Mouse (Mus musculus) embryonic stem cell, embryonic (primary cell): ENCODE data around the gene Mafg.

Experiments
- CTCF ChIA-PET, 4 experiments: fragments of 300-600 bp in 2 of 4; fragments of 350-600 bp in 2 of 4; sonication (Branson Sonifier 250); formaldehyde crosslinking; loops; one replicate each; lab custom pipeline; 2022; ENCODE audit warnings: inconsistent platforms in 2 of 4; lab: Charles Lee
- POLR2A ChIA-PET, 4 experiments: fragments of 300-600 bp in 2 of 4; fragments of 350-600 bp in 2 of 4; sonication (Branson Sonifier 250); formaldehyde crosslinking; loops; one replicate each; lab custom pipeline; 2022; ENCODE audit warnings: antibody characterized with exemption in 4 of 4, inconsistent platforms in 1 of 4; lab: Charles Lee

Gene Mafg

GRCm38 (mm10) chr11:120620195-120620594 lies 13.2 kb downstream of the Mafg start:
- ChIA-PET CTCF (interaction anchor here in 1 of 4 experiments (1.3 kb wide), 1 partner anchor 13 kb away, joined by 5 read pairs; the partner anchor contains the start of gene Mafg), POLR2A (interaction anchor here in 3 of 4 experiments (0.6 to 28.4 kb wide), 15 partner anchors 10 to 136 kb away, joined by 3 to 947 read pairs (median 7); partner anchors contain the start of genes Mafg (in 2 of the 3), Pycr1 (in 2 of the 3), Cenpx (in 1 of the 3) and Lrrc45 (in 1 of the 3))

- CTCF ChIA-PET: interaction anchor here in 1 of 4 experiments (1.2 to 1.8 kb wide), 3 partner anchors 36 to 102 kb away, joined by 4 to 6 read pairs (median 4); no protein-coding TSS in a partner anchor
- POLR2A ChIA-PET: interaction anchor here in 3 of 4 experiments (0.7 to 28.4 kb wide), 27 partner anchors 9 to 267 kb away, joined by 3 to 947 read pairs (median 5); partner anchors contain the start of genes Npb (in 3 of the 3), Cenpx (in 2 of the 3), Lrrc45 (in 2 of the 3) and Mafg (in 2 of the 3)
Measured at GRCm38 (mm10) chr11:120618619-120619535, 14.5 kb downstream of the Mafg start.

- POLR2A ChIA-PET: interaction anchor here in 3 of 4 experiments (0.6 to 28.4 kb wide), 28 partner anchors 9 to 266 kb away, joined by 3 to 947 read pairs (median 4); partner anchors contain the start of genes Npb (in 3 of the 3), Alyref (in 2 of the 3), Mafg (in 2 of the 3) and P4hb (in 2 of the 3)
Measured at GRCm38 (mm10) chr11:120617519-120618112, 15.8 kb downstream of the Mafg start, which contains the start of gene Pcyt2. Pcyt2 (minus strand) TSS chr11:120617936.

GRCm38 (mm10) chr11:120616617-120617294 lies 16.6 kb downstream of the Mafg start:
- ChIA-PET CTCF (interaction anchor here in 2 of 4 experiments (0.6 to 1.8 kb wide), 6 partner anchors 16 to 625 kb away, joined by 3 to 4 read pairs (median 3); no protein-coding TSS in a partner anchor), POLR2A (interaction anchor here in 3 of 4 experiments (0.5 to 28.4 kb wide), 34 partner anchors 8 to 184 kb away, joined by 3 to 947 read pairs (median 4); partner anchors contain the start of genes Alyref (in 2 of the 3), Mafg (in 2 of the 3), Npb (in 2 of the 3) and P4hb (in 2 of the 3))

More at GRCm38 (mm10) chr11:120617519-120618112, 15.8 kb downstream of the Mafg start, which contains the start of gene Pcyt2:
- CTCF ChIA-PET: interaction anchor here in 1 of 4 experiments (0.9 to 1.8 kb wide), 6 partner anchors 35 to 626 kb away, joined by 3 to 6 read pairs (median 4); no protein-coding TSS in a partner anchor

- ChIA-PET POLR2A (interaction anchor here in 3 of 4 experiments (0.7 to 28.4 kb wide), 25 partner anchors 7 to 185 kb away, joined by 3 to 947 read pairs (median 4); partner anchors contain the start of genes Mafg (in 2 of the 3), P4hb (in 2 of the 3), Pycr1 (in 2 of the 3) and Sirt7 (in 2 of the 3)), CTCF (interaction anchor here in 2 of 4 experiments (0.6 to 1.1 kb wide), 5 partner anchors 15 to 438 kb away, joined by 3 to 5 read pairs (median 3); no protein-coding TSS in a partner anchor)
Measured at GRCm38 (mm10) chr11:120615606-120616203, 17.7 kb downstream of the Mafg start.

GRCm38 (mm10) chr11:120615167-120615566 lies 18.2 kb downstream of the Mafg start:
- ChIA-PET CTCF (interaction anchor here in 1 of 4 experiments (0.6 kb wide), 2 partner anchors 38 to 438 kb away, joined by 3 read pairs; no protein-coding TSS in a partner anchor), POLR2A (interaction anchor here in 3 of 4 experiments (0.7 to 28.4 kb wide), 8 partner anchors 9 to 375 kb away, joined by 3 to 947 read pairs (median 5); partner anchors contain the start of genes Mafg (in 2 of the 3), Myadml2 (in 1 of the 3), Pycr1 (in 1 of the 3) and Sirt7 (in 1 of the 3))

- CTCF ChIA-PET: interaction anchor here in 2 of 4 experiments (0.7 to 3.3 kb wide), 7 partner anchors 10 to 125 kb away, joined by 3 to 19 read pairs (median 9); partner anchors contain the start of gene Sirt7 (in 1 of the 2)
- POLR2A ChIA-PET: interaction anchor here in 2 of 4 experiments (0.6 to 28.4 kb wide), 11 partner anchors 10 to 52 kb away, joined by 3 to 947 read pairs (median 4); partner anchors contain the start of genes Mafg (in 1 of the 2), Myadml2 (in 1 of the 2), P4hb (in 1 of the 2) and Pycr1 (in 1 of the 2)
Measured at GRCm38 (mm10) chr11:120613976-120614375, 19.4 kb downstream of the Mafg start.

- CTCF ChIA-PET: interaction anchor here in 2 of 4 experiments (0.8 to 3.3 kb wide), 8 partner anchors 8 to 124 kb away, joined by 3 to 19 read pairs (median 6); partner anchors contain the start of gene Sirt7 (in 1 of the 2)
- POLR2A ChIA-PET: interaction anchor here in 3 of 4 experiments (1.1 to 28.4 kb wide), 14 partner anchors 11 to 122 kb away, joined by 3 to 947 read pairs (median 4); partner anchors contain the start of genes Mafg (in 1 of the 3), Myadml2 (in 1 of the 3), P4hb (in 1 of the 3) and Pycr1 (in 1 of the 3)
Measured at GRCm38 (mm10) chr11:120613481-120613972, 19.9 kb downstream of the Mafg start.

- ChIA-PET POLR2A (interaction anchor here (0.5 to 28.4 kb wide), 31 partner anchors 9 to 241 kb away, joined by 3 to 947 read pairs (median 4); partner anchors contain the start of genes Pycr1 (in 2 of the 4), Sirt7 (in 2 of the 4), Alyref (in 1 of the 4) and Anapc11 (in 1 of the 4)), CTCF (interaction anchor here (0.5 to 3.3 kb wide), 38 partner anchors 9 to 237 kb away, joined by 3 to 19 read pairs (median 4); partner anchors contain the start of genes Sirt7 (in 2 of the 4), Cenpx (in 1 of the 4), Lrrc45 (in 1 of the 4) and Mafg (in 1 of the 4))
Measured at GRCm38 (mm10) chr11:120612763-120613162, 20.6 kb downstream of the Mafg start.

GRCm38 (mm10) chr11:120610477-120611046 lies 22.8 kb downstream of the Mafg start:
- POLR2A ChIA-PET: interaction anchor here in 3 of 4 experiments (0.9 to 28.4 kb wide), 34 partner anchors 7 to 536 kb away, joined by 3 to 947 read pairs (median 10); partner anchors contain the start of genes Mafg (in 3 of the 3), P4hb (in 3 of the 3), Alyref (in 2 of the 3) and Anapc11 (in 2 of the 3)
- CTCF ChIA-PET: interaction anchor here in 3 of 4 experiments (0.5 to 2.6 kb wide), 7 partner anchors 20 to 852 kb away, joined by 4 to 19 read pairs (median 6); partner anchors contain the start of genes Rac3 (in 2 of the 3), Cenpx (in 1 of the 3) and Lrrc45 (in 1 of the 3)

- ChIA-PET POLR2A (interaction anchor here (0.5 to 28.4 kb wide), 92 partner anchors 8 to 537 kb away, joined by 3 to 947 read pairs (median 4); partner anchors contain the start of genes Mafg (in 4 of the 4), P4hb (in 4 of the 4), Alyref (in 3 of the 4) and Anapc11 (in 3 of the 4)), CTCF (interaction anchor here in 3 of 4 experiments (0.6 to 2.6 kb wide), 26 partner anchors 12 to 255 kb away, joined by 3 to 19 read pairs (median 5); partner anchors contain the start of genes Rac3 (in 2 of the 3), Cenpx (in 1 of the 3), Dcxr (in 1 of the 3) and Lrrc45 (in 1 of the 3))
Measured at GRCm38 (mm10) chr11:120609250-120609649, 24.1 kb downstream of the Mafg start.

GRCm38 (mm10) chr11:120608241-120609034 lies 25.0 kb downstream of the Mafg start, which contains the start of gene Npb:
Npb (plus strand) TSS chr11:120608477.
- POLR2A ChIA-PET: interaction anchor here (0.5 to 28.4 kb wide), 69 partner anchors 9 to 383 kb away, joined by 3 to 947 read pairs (median 5); partner anchors contain the start of genes Mafg (in 4 of the 4), P4hb (in 4 of the 4), Alyref (in 3 of the 4) and Anapc11 (in 3 of the 4)
- CTCF ChIA-PET: interaction anchor here in 3 of 4 experiments (0.7 to 3.1 kb wide), 18 partner anchors 11 to 196 kb away, joined by 3 to 19 read pairs (median 5); partner anchors contain the start of gene Rac3 (in 2 of the 3)

- POLR2A ChIA-PET: interaction anchor here in 2 of 4 experiments (1.0 to 8.3 kb wide), 14 partner anchors 10 to 117 kb away, joined by 3 to 149 read pairs (median 8); partner anchors contain the start of genes Alyref (in 1 of the 2), Anapc11 (in 1 of the 2), P4hb (in 1 of the 2) and Pcyt2 (in 1 of the 2)
- CTCF ChIA-PET: interaction anchor here in 1 of 4 experiments (1.1 to 3.1 kb wide), 2 partner anchors 27 to 118 kb away, joined by 3 to 7 read pairs; no protein-coding TSS in a partner anchor
Measured at GRCm38 (mm10) chr11:120606764-120607163, 26.6 kb downstream of the Mafg start.
